Comparison of ENCODE assay signal across 9 mouse cellular contexts in the genomic region with DNA sequence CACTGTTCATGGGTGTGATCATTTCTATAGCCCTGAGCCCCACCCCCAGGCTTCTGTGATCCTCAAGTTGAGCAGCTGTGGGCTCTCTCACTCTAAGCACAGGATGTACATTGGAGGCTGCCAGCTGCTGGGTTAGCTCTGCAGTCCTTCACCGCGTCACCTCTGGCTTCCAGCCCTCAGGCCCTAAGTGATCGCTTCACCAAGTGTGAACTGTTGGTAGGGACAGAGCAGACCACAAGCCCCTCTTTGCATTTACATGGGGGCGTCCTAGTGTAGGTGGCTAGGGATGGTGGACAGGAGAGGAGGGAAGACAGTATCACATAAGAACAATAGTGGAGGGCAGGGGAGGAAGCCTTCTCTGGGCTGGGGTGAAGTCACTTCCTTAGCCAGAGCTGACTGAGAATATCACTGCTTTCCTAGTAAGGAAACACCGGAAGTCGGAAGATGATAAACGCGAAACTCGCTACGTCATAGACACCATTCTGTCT. TPM values are rescaled to one million over a fixed set of nuclear protein-coding genes. Genes with fewer than 3 reads are reported as not detected.
DNase-seq lines count a peak whose midpoint lies in the region; ATAC-seq lines count a peak whose summit lies in the region.
"Had no signal": no experiment of that assay in that cellular context is flagged by ENCODE, and none has a peak within 500 bp of the region (broad histone marks: within the 10 kb centered on the region; RNA-seq: fewer than 3 reads in every experiment).

No protein-coding gene starts in this region.

- peak overlapping the region; percentile 73; the same call in 1 of the 2 replicates for H3K27ac ChIP-seq in hindbrain, embryonic 10.5 days
- no peak overlapping the region for H3K27ac ChIP-seq in hindbrain, embryonic 13.5 days
- H3K27ac ChIP-seq in midbrain, embryonic 14.5 days (replicated peaks; ENCODE audit: low read depth, low read length) = no peak overlapping the region

- H3K4me3 ChIP-seq in hindbrain, embryonic 10.5 days = no peak overlapping the region
- H3K4me3 ChIP-seq in hindbrain, embryonic 13.5 days = no peak overlapping the region
- H3K4me3 ChIP-seq in midbrain, embryonic 14.5 days (replicated peaks; ENCODE audit: low read depth, low read length) = no peak overlapping the region

- H3K4me2 ChIP-seq in hindbrain, embryonic 13.5 days = no peak overlapping the region
- no peak overlapping the region for H3K4me2 ChIP-seq in midbrain, embryonic 14.5 days (ENCODE audit: low read length)

- H3K27me3 ChIP-seq in hindbrain, embryonic 10.5 days (ENCODE audit: insufficient read depth, poor library complexity, severe bottlenecking) = no peaks in the 10 kb centered on the region
- H3K27me3 ChIP-seq in hindbrain, embryonic 13.5 days = no peaks in the 10 kb centered on the region
- no peaks in the 10 kb centered on the region for H3K27me3 ChIP-seq in midbrain, embryonic 14.5 days (ENCODE audit: control insufficient read depth, insufficient read depth, low read length)

- no peak overlapping the region for H3K9ac ChIP-seq in hindbrain, embryonic 13.5 days
- no peak overlapping the region for H3K9ac ChIP-seq in midbrain, embryonic 14.5 days (replicated peaks; ENCODE audit: low read length)

- no peaks in the 10 kb centered on the region for H3K9me3 ChIP-seq in hindbrain, embryonic 10.5 days
- no peaks in the 10 kb centered on the region for H3K9me3 ChIP-seq in hindbrain, embryonic 13.5 days
- H3K9me3 ChIP-seq in midbrain, embryonic 14.5 days (ENCODE audit: control insufficient read depth, low read length) = no peaks in the 10 kb centered on the region
- H3K9me3 ChIP-seq: G1E had no signal

- DNase-seq in hindbrain, embryonic 10.5 days (ENCODE audit: low spot score) = peak; percentile 9
- DNase-seq in kidney, postnatal 14 days = peak; percentile 41
- peak; percentile 16 for DNase-seq in mesoderm, embryonic 11.5 days (ENCODE audit: low read depth, low spot score)
- no peak for DNase-seq in cerebellum, adult 11 months
- DNase-seq in layer of hippocampus, postnatal 10 days (ENCODE audit: low spot score in 2 of 2) = no peak
- no peak for DNase-seq in midbrain, embryonic 14.5 days

- H3K36me3 ChIP-seq in hindbrain, embryonic 10.5 days = no peaks in the 10 kb centered on the region
- no peaks in the 10 kb centered on the region for H3K36me3 ChIP-seq in hindbrain, embryonic 13.5 days
- no peaks in the 10 kb centered on the region for H3K36me3 ChIP-seq in midbrain, embryonic 14.5 days (ENCODE audit: control insufficient read depth, insufficient read depth, low read length)
- H3K36me3 ChIP-seq: G1E had no signal

- no peak for ATAC-seq in hindbrain, embryonic 13.5 days (ENCODE audit: low FRiP score)
- peak; percentile 9 for ATAC-seq in granulocyte monocyte progenitor cell, adult 5-6 weeks (replicated peaks; ENCODE audit: poor library complexity, severe bottlenecking)
- no peak for ATAC-seq in midbrain, embryonic 14.5 days (ENCODE audit: low FRiP score, low TSS enrichment)

- H3K4me1 ChIP-seq in hindbrain, embryonic 10.5 days (replicated peaks) = peaks cover 18% of the 10 kb centered on the region
- H3K4me1 ChIP-seq in hindbrain, embryonic 13.5 days (replicated peaks) = no peaks in the 10 kb centered on the region
- peaks cover 3% of the 10 kb centered on the region; the same call in 1 of the 2 replicates for H3K4me1 ChIP-seq in midbrain, embryonic 14.5 days (ENCODE audit: control insufficient read depth, insufficient read depth, low read length)

- 91% methylated on average over 10 of the region's 10 CpGs for WGBS in hindbrain, embryonic 10.5 days
- WGBS in hindbrain, embryonic 13.5 days = 91% methylated on average over 10 of the region's 10 CpGs
- 93% methylated on average over 10 of the region's 10 CpGs for WGBS in midbrain, embryonic 14.5 days

RNA-seq across cellular contexts. Expression of gene Lrrc8d, which starts 50.2 kb away (rescaled TPM):
- polyA plus RNA-seq in hindbrain, embryonic 10.5 days (2016; fragmentation: Nextera tagmentation; extraction: Ambion mirVana) = 20.9 and 24.4 TPM in 2 replicates
- 32.1 and 32.8 TPM in 2 replicates for polyA plus RNA-seq in hindbrain, embryonic 13.5 days (2015; fragmentation: Nextera tagmentation; extraction: Ambion mirVana)
- total RNA-seq in granulocyte monocyte progenitor cell, adult 5-6 weeks (2014; fragmentation: Nextera tagmentation) = 44.6 and 45.0 TPM in 2 replicates
- total RNA-seq in granulocyte monocyte progenitor cell, adult 5-6 weeks (2017) = 15.5 and 15.7 TPM in 2 replicates
- total RNA-seq in layer of hippocampus, postnatal 10 days (2021) = 10 to 100 TPM; 57.7 to 59.4 TPM
- polyA plus RNA-seq in midbrain, embryonic 14.5 days (2014; fragmentation: Nextera tagmentation; extraction: Ambion mirVana) = 33.0 and 45.2 TPM in 2 replicates
- polyA plus RNA-seq: G1E had no signal

Comparison
In these comparisons a context has a peak if more than half of its experiments do, and no peak if none do; other contexts are left out.
1. DNase-seq: peak in hindbrain, embryonic 10.5 days (single experiment), kidney, postnatal 14 days (single experiment) and mesoderm, embryonic 11.5 days (single experiment); none in cerebellum, adult 11 months (single experiment), layer of hippocampus, postnatal 10 days (0 of 2) and midbrain, embryonic 14.5 days (single experiment).